Mouse (Mus musculus) forebrain, embryonic 12.5 days (tissue): ENCODE data around the gene Gabrr2. TPM values are rescaled to one million over a fixed set of nuclear protein-coding genes. Genes with fewer than 3 reads are reported as not detected.

Experiments
- ATAC-seq: fragments of 200-750 bp; cut with Nextera tagmentation; 2 replicates; pipeline ENCODE4 v1.8.0; 2017; ENCODE audit warnings: moderate TSS enrichment; ENCODE audit not compliant: low FRiP score
- H3K27ac ChIP-seq: fragments of 300-500 bp; sonication (generic); 2 replicates; pipeline ENCODE4 v1.5.1; 2016; ENCODE audit warnings: mild to moderate bottlenecking
- H3K27me3 ChIP-seq: fragments of 300-500 bp; sonication (generic); 2 replicates; pipeline ENCODE4 v1.6.1; 2016; ENCODE audit warnings: mild to moderate bottlenecking
- H3K36me3 ChIP-seq: fragments of 300-500 bp; sonication (generic); replicated peaks from 2 replicates; pipeline ENCODE4 v1.6.1; 2016; ENCODE audit warnings: mild to moderate bottlenecking
- H3K4me1 ChIP-seq: fragments of 300-500 bp; sonication (generic); 2 replicates; pipeline ENCODE4 v1.6.1; 2016
- H3K4me2 ChIP-seq: fragments of 300-500 bp; sonication (generic); 2 replicates; pipeline ENCODE4 v1.6.1; 2016; ENCODE audit warnings: mild to moderate bottlenecking, moderate library complexity
- H3K4me3 ChIP-seq: fragments of 300-500 bp; sonication (generic); replicated peaks from 2 replicates; pipeline ENCODE4 v1.5.1; 2016; ENCODE audit warnings: mild to moderate bottlenecking
- H3K9ac ChIP-seq: fragments of 300-500 bp; sonication (generic); 2 replicates; pipeline ENCODE4 v1.6.1; 2016; ENCODE audit warnings: mild to moderate bottlenecking
- H3K9me3 ChIP-seq: fragments of 300-500 bp; sonication (generic); 2 replicates; pipeline ENCODE4 v1.6.1; 2016
- WGBS: fragments of 180-500 bp; shearing (Covaris S2); methylation state at CpG from one replicate; pipeline ENCODE4 v1.1.7; 2016; 5-methylcytosine and 5-hydroxymethylcytosine counted together
- polyA plus RNA-seq: library from polyadenylated mRNA; unstranded; fragments of >200 nt; fragmentation: Nextera tagmentation; extraction: Ambion mirVana; gene quantifications from 2 replicates; pipeline ENCODE4 v1.2.1, GENCODE M21; 2016

Gene Gabrr2
- polyA plus RNA-seq: 0.32 and 0.55 TPM in 2 replicates

DNA sequence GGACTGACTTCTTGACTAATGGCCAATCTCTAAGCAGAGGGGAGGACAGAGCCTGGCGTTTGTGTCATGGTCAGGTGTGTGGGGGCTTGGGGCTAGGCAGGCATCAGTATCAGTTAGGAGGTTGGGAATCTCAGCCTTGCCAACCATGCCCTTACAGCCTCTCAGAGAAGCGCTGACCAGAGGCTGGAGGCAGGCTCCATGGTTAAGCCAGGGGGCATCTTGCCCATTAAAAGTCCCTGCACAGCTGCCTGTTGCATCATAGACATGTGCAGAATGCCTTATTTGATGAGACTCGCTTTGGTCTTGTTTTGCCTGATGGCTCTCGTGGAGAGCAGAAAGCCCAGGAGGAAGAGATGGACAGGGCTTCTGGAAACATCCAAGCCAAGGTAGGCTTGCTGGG lies at the start of gene Gabrr2:
Gabrr2 (plus strand) TSS at position 19 of the 400 bp plus-strand sequence.
- Histone ChIP-seq H3K4me3 (no peak within 1 kb of the TSS), H3K36me3 (no peaks in the 10 kb centered on the region), H3K27me3 (no peaks in the 10 kb centered on the region), H3K9ac (no peak within 1 kb of the TSS), H3K4me2 (no peak within 1 kb of the TSS), H3K27ac (no peak within 1 kb of the TSS), H3K9me3 (no peaks in the 10 kb centered on the region), H3K4me1 (peaks cover 5% of the 10 kb centered on the region; the same call in 1 of the 2 replicates)
- 88% methylated on average over 4 of the region's 4 CpGs for WGBS
- ATAC-seq: no peak

GRCm38 (mm10) chr4:33018361-33018999 lies 44.3 kb upstream of the Gabrr2 start:
- no peak overlapping the region for H3K4me3 ChIP-seq
- no peak overlapping the region for H3K27ac ChIP-seq
- ATAC-seq: peak; percentile 78
- no peaks in the 10 kb centered on the region for H3K27me3 ChIP-seq
- peaks cover 29% of the 10 kb centered on the region for H3K36me3 ChIP-seq
- no peaks in the 10 kb centered on the region for H3K9me3 ChIP-seq
- H3K4me2 ChIP-seq: no peak overlapping the region
- H3K4me1 ChIP-seq: no peaks in the 10 kb centered on the region
- WGBS: 57% methylated on average over 9 of the region's 9 CpGs
- H3K9ac ChIP-seq: no peak overlapping the region

- Histone ChIP-seq H3K36me3 (peaks cover 14% of the 10 kb centered on the region), H3K9ac (no peak overlapping the region), H3K4me2 (no peak overlapping the region), H3K4me1 (no peaks in the 10 kb centered on the region), H3K27ac (no peak overlapping the region), H3K9me3 (no peaks in the 10 kb centered on the region), H3K4me3 (no peak overlapping the region), H3K27me3 (no peaks in the 10 kb centered on the region)
- WGBS: 86% methylated on average over 8 of the region's 8 CpGs
- ATAC-seq: no peak
Measured at GRCm38 (mm10) chr4:33024420-33024819, 38.4 kb upstream of the Gabrr2 start.

DNA sequence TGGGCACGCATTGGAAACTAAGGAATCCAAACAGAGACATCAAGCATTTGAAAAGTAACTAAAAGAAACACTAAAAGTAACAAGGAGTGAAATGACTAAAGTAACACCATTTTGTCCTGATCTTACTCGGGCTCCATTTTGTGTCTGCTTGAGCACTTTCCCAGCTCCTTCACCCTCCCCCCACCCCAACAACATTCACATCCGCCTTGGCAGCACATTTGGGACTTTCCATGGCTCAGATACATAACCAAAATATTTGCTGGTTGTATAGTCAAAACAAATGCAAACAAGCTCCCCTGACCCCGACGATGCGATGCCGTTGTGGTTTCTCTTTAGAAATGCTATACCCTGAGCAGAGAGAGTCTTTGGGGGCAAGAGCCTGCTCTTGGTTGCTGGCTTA lies 33.7 kb upstream of the Gabrr2 start:
- Histone ChIP-seq H3K9ac (no peak overlapping the region), H3K27me3 (no peaks in the 10 kb centered on the region), H3K9me3 (no peaks in the 10 kb centered on the region), H3K4me2 (no peak overlapping the region), H3K27ac (no peak overlapping the region), H3K4me1 (peaks cover 24% of the 10 kb centered on the region), H3K36me3 (no peaks in the 10 kb centered on the region), H3K4me3 (no peak overlapping the region)
- ATAC-seq: no peak
- WGBS: 85% methylated on average over 7 of the region's 7 CpGs

DNA sequence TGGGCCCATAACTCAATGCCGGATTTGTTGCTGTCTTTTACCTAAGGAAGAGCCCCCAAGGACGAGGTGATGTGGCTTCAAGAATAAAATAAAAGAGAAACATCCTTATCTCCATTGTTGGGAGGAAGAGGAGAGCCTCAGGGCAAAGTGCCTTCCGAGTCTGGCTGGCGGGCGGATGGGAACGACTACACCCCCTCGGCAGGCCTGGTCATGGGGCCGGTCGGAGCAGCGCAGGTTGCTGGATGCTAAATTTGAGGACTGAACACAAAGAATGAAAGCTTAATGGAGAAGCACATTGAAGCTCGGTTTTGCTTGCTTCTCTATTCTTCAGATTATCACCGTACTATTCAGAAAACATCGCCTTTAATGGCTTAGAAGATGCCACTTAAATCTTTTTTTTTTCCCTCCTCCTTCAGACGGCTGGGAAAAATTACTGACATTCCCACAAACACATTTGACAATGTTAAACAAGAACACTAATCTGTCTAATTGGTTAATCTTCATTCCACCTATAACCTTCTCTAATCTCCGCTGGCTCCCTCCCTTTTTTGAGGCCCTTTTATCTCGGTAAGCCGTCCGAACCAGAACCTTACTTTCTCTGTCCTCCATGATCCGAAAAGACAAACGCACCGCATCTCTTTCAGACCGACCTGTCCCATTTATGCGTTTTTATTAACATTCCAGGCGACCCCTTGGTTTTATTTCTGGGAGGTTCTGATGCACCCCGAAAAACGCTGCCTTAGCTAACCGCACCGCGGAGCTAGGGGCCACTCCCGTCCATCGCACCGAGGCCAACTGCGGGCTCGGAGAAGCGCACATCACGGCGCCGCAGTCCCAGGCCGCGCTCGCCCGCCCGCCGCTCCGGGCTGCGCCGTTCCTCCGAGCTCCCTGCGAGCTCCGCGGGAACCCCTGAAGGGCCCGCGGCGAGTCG lies 32.3 kb upstream of the Gabrr2 start:
- no peaks in the 10 kb centered on the region for H3K27me3 ChIP-seq
- peaks cover 26% of the 10 kb centered on the region for H3K4me1 ChIP-seq
- H3K4me2 ChIP-seq: peak overlapping the region; percentile 65
- peak overlapping the region; percentile 97 for H3K27ac ChIP-seq
- ATAC-seq: peak; percentile 84
- peak overlapping the region; percentile 88 for H3K4me3 ChIP-seq
- H3K9ac ChIP-seq: peak overlapping the region; percentile 93
- H3K36me3 ChIP-seq: peaks cover 4% of the 10 kb centered on the region; the same call in 1 of the 2 replicates
- no peaks in the 10 kb centered on the region for H3K9me3 ChIP-seq
- 1% methylated on average over 55 of the region's 55 CpGs for WGBS

GRCm38 (mm10) chr4:33031195-33031960 lies 31.4 kb upstream of the Gabrr2 start, which contains the start of gene Ube2j1:
Gene Ube2j1 (plus strand): TSS chr4:33031416.
- under 1% methylated on average over 84 of the region's 123 CpGs for WGBS
- Histone ChIP-seq H3K36me3 (peaks cover 8% of the 10 kb centered on the region), H3K27ac (peak within 1 kb of the TSS; percentile 97), H3K4me2 (peak within 1 kb of the TSS; percentile 65), H3K9me3 (no peaks in the 10 kb centered on the region), H3K27me3 (no peaks in the 10 kb centered on the region), H3K4me1 (peaks cover 26% of the 10 kb centered on the region), H3K9ac (peak within 1 kb of the TSS; percentile 93), H3K4me3 (peak within 1 kb of the TSS; percentile 88)
- ATAC-seq: peak; percentile 98

DNA sequence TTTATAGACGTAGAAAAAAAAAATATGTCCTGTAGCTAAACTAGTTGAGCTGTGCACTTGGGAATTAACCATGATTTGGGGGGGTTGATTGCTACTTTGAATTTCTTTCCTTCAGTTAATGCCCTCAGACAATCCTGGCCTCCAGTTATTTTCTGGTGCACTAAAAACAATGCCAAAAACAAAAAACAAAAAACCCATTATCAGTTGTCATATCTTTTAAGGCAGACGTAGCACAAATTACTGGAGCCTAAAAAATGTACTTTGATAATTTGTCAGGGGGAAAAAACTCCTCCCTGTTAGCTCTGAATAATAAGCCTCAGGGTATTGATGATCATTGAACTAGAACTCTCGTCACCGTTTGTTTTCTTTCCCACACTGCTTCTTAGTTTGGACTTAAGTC lies 30.8 kb upstream of the Gabrr2 start:
- Histone ChIP-seq H3K9me3 (no peaks in the 10 kb centered on the region), H3K27me3 (no peaks in the 10 kb centered on the region), H3K4me1 (peaks cover 26% of the 10 kb centered on the region), H3K4me2 (peak overlapping the region; percentile 65), H3K4me3 (peak overlapping the region; percentile 88), H3K27ac (no peak overlapping the region), H3K36me3 (peaks cover 13% of the 10 kb centered on the region), H3K9ac (peak overlapping the region; percentile 93)
- WGBS: 5% methylated on average over 4 of the region's 4 CpGs
- no peak for ATAC-seq

DNA sequence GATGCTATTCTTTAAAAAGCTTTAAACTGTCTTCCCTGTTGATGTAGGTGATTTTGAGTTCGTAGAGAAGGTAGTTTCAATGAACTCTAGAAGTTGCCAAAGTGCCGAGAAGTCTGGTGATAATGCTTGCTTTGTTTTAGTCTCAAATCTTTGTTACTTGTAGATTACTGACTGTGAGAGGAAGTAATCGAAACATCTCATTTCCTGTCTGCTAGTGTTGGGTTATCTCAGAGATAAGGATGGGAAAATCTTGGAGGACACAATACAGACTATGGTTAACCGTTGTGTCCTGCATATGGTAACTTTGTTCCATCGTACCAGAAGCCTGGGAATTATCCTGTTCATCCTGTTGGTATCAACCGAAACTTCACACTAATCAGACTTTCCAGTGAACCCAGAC lies 29.3 kb upstream of the Gabrr2 start:
- no peak overlapping the region for H3K4me3 ChIP-seq
- no peak overlapping the region for H3K4me2 ChIP-seq
- ATAC-seq: no peak
- no peak overlapping the region for H3K9ac ChIP-seq
- peaks cover 18% of the 10 kb centered on the region for H3K36me3 ChIP-seq
- WGBS: 90% methylated on average over 6 of the region's 6 CpGs
- no peaks in the 10 kb centered on the region for H3K9me3 ChIP-seq
- peaks cover 26% of the 10 kb centered on the region for H3K4me1 ChIP-seq
- no peak overlapping the region for H3K27ac ChIP-seq
- no peaks in the 10 kb centered on the region for H3K27me3 ChIP-seq

- 92% methylated on average over 4 of the region's 4 CpGs for WGBS
- H3K27ac ChIP-seq: no peak overlapping the region
- no peaks in the 10 kb centered on the region for H3K9me3 ChIP-seq
- no peaks in the 10 kb centered on the region for H3K27me3 ChIP-seq
- H3K4me1 ChIP-seq: no peaks in the 10 kb centered on the region
- no peak overlapping the region for H3K4me2 ChIP-seq
- no peak for ATAC-seq
- H3K36me3 ChIP-seq: peaks cover 77% of the 10 kb centered on the region
- H3K4me3 ChIP-seq: no peak overlapping the region
- no peak overlapping the region for H3K9ac ChIP-seq
Measured at GRCm38 (mm10) chr4:33039826-33040225, 23.0 kb upstream of the Gabrr2 start.

DNA sequence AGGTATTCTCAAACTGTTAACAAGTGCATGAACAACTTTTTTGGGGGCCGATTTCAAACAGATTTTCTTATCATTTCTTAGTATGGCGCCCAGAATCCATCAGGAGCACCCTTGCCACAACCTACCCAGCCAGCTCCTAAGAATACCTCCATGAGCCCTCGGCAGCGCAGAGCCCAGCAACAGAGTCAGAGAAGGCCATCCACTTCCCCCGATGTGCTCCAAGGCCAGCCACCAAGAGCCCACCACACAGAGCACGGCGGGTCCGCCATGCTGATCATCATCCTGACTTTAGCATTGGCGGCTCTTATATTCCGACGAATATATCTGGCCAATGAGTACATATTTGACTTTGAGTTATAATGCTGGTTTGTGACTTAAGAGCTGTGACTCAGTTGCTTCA lies 13.2 kb upstream of the Gabrr2 start:
- Histone ChIP-seq H3K9ac (no peak overlapping the region), H3K36me3 (peaks cover 70% of the 10 kb centered on the region), H3K27ac (no peak overlapping the region), H3K4me1 (no peaks in the 10 kb centered on the region), H3K27me3 (no peaks in the 10 kb centered on the region), H3K4me2 (no peak overlapping the region), H3K4me3 (no peak overlapping the region), H3K9me3 (no peaks in the 10 kb centered on the region)
- WGBS: 96% methylated on average over 11 of the region's 11 CpGs
- ATAC-seq: no peak

- Histone ChIP-seq H3K4me1 (no peaks in the 10 kb centered on the region), H3K9ac (no peak overlapping the region), H3K4me2 (no peak overlapping the region), H3K27ac (no peak overlapping the region), H3K36me3 (peaks cover 48% of the 10 kb centered on the region), H3K9me3 (no peaks in the 10 kb centered on the region), H3K4me3 (no peak overlapping the region), H3K27me3 (no peaks in the 10 kb centered on the region)
- 98% methylated on average over 3 of the region's 3 CpGs for WGBS
- ATAC-seq: no peak
Measured at GRCm38 (mm10) chr4:33052055-33052454, 10.7 kb upstream of the Gabrr2 start.

DNA sequence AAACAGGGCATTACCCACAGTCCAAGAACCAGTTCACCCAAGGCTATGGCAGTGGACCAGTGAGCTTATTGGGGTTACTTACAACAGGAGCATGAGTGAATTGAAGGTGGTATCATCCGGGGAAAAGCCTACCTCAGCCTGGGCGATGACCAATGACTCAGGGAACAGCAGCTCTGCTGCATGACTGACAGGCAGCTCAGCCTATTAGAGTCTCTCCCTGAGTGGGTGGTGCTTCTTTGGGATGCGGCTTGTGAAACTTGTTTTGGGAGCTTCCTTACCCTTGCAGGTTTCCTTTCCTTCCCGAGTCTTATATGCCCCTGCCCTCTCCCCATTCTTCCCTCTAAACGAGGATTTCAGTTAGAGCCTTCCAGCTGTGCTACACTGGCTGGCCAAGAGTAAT lies 10.1 kb upstream of the Gabrr2 start:
- Histone ChIP-seq H3K9ac (no peak overlapping the region), H3K4me2 (no peak overlapping the region), H3K4me3 (no peak overlapping the region), H3K36me3 (peaks cover 44% of the 10 kb centered on the region), H3K27me3 (no peaks in the 10 kb centered on the region), H3K4me1 (no peaks in the 10 kb centered on the region), H3K27ac (no peak overlapping the region), H3K9me3 (no peaks in the 10 kb centered on the region)
- 88% methylated on average over 5 of the region's 5 CpGs for WGBS
- ATAC-seq: no peak
